Mouse (Mus musculus): ENCODE data around the gene Gm20547. TPM values are rescaled to one million over a fixed set of nuclear protein-coding genes. Genes with fewer than 3 reads are reported as not detected.
"Not testable (repeated sequence)": the region's sequence is repeated elsewhere in the genome, so short reads cannot be mapped to it uniquely, and the experiment has no call there.

Gm20547 gene
- polyA plus RNA-seq, 1 experiment: not detected

- Histone ChIP-seq H3K4me1 (ENCODE audit: control insufficient read depth, insufficient read depth, low read length) (peaks cover 13% of the 10 kb centered on the region), H3K4me3 (ENCODE audit: control insufficient read depth, low read depth, low read length) (no peak overlapping the region), H3K36me3 (ENCODE audit: control insufficient read depth, insufficient read depth, low read length) (no peaks in the 10 kb centered on the region), H3K27me3 (ENCODE audit: control insufficient read depth, insufficient read depth, low read length) (no peaks in the 10 kb centered on the region), H3K27ac (ENCODE audit: control insufficient read depth, insufficient read depth, low read depth, low read length) (no peak overlapping the region)
- TF ChIP-seq CTCF (IDR thresholded peaks at IDR 0.05; ENCODE audit: control insufficient read depth, insufficient read depth, insufficient replicate concordance, low read depth, low read length) (no peak), POLR2A (IDR thresholded peaks at IDR 0.05; ENCODE audit: control insufficient read depth, low read depth, low read length) (no peak)
Measured at GRCm38 (mm10) chr17:34916316-34916715, 34.5 kb upstream of the Gm20547 start.

GRCm38 (mm10) chr17:34915410-34915831, 33.6 kb upstream of the Gm20547 start:
- no peak overlapping the region for H3K4me3 ChIP-seq (ENCODE audit: control insufficient read depth, low read depth, low read length)
- no peaks in the 10 kb centered on the region; the same call in 1 of the 2 replicates for H3K36me3 ChIP-seq (ENCODE audit: control insufficient read depth, insufficient read depth, low read length)
- H3K4me1 ChIP-seq (ENCODE audit: control insufficient read depth, insufficient read depth, low read length): peaks cover 13% of the 10 kb centered on the region
- no peak overlapping the region for H3K27ac ChIP-seq (ENCODE audit: control insufficient read depth, insufficient read depth, low read depth, low read length)
- H3K27me3 ChIP-seq (ENCODE audit: control insufficient read depth, insufficient read depth, low read length): no peaks in the 10 kb centered on the region
- TF ChIP-seq CTCF (IDR thresholded peaks at IDR 0.05; ENCODE audit: control insufficient read depth, insufficient read depth, insufficient replicate concordance, low read depth, low read length) (no peak), POLR2A (IDR thresholded peaks at IDR 0.05; ENCODE audit: control insufficient read depth, low read depth, low read length) (no peak)

- H3K4me3 ChIP-seq (ENCODE audit: control insufficient read depth, low read depth, low read length): no peak within 1 kb of the TSS
- TF ChIP-seq POLR2A (IDR thresholded peaks at IDR 0.05; ENCODE audit: control insufficient read depth, low read depth, low read length): no peak
- H3K27ac ChIP-seq (ENCODE audit: control insufficient read depth, insufficient read depth, low read depth, low read length): no peak within 1 kb of the TSS
- no peaks in the 10 kb centered on the region for H3K27me3 ChIP-seq (ENCODE audit: control insufficient read depth, insufficient read depth, low read length)
- H3K4me1 ChIP-seq (ENCODE audit: control insufficient read depth, insufficient read depth, low read length): peaks cover 13% of the 10 kb centered on the region
- no peaks in the 10 kb centered on the region; the same call in 1 of the 2 replicates for H3K36me3 ChIP-seq (ENCODE audit: control insufficient read depth, insufficient read depth, low read length)
Measured at GRCm38 (mm10) chr17:34913930-34914665, 32.3 kb upstream of the Gm20547 start, which contains the start of gene Slc44a4. Gene Slc44a4 (plus strand): TSS chr17:34914466.

- peaks cover 13% of the 10 kb centered on the region for H3K4me1 ChIP-seq (ENCODE audit: control insufficient read depth, insufficient read depth, low read length)
- H3K4me3 ChIP-seq (ENCODE audit: control insufficient read depth, low read depth, low read length): no peak overlapping the region
- TF ChIP-seq POLR2A (IDR thresholded peaks at IDR 0.05; ENCODE audit: control insufficient read depth, low read depth, low read length) (no peak), CTCF (IDR thresholded peaks at IDR 0.05; ENCODE audit: control insufficient read depth, insufficient read depth, insufficient replicate concordance, low read depth, low read length) (peak; percentile 92)
- no peak overlapping the region for H3K27ac ChIP-seq (ENCODE audit: control insufficient read depth, insufficient read depth, low read depth, low read length)
- no peaks in the 10 kb centered on the region for H3K27me3 ChIP-seq (ENCODE audit: control insufficient read depth, insufficient read depth, low read length)
- H3K36me3 ChIP-seq (ENCODE audit: control insufficient read depth, insufficient read depth, low read length): no peaks in the 10 kb centered on the region; the same call in 1 of the 2 replicates
Measured at GRCm38 (mm10) chr17:34911945-34912351, 30.1 kb upstream of the Gm20547 start.

- Histone ChIP-seq H3K27ac (ENCODE audit: control insufficient read depth, insufficient read depth, low read depth, low read length) (no peak overlapping the region), H3K4me1 (ENCODE audit: control insufficient read depth, insufficient read depth, low read length) (peaks cover 13% of the 10 kb centered on the region), H3K4me3 (ENCODE audit: control insufficient read depth, low read depth, low read length) (no peak overlapping the region), H3K27me3 (ENCODE audit: control insufficient read depth, insufficient read depth, low read length) (no peaks in the 10 kb centered on the region), H3K36me3 (ENCODE audit: control insufficient read depth, insufficient read depth, low read length) (no peaks in the 10 kb centered on the region; the same call in 1 of the 2 replicates)
- no peak for TF ChIP-seq CTCF (IDR thresholded peaks at IDR 0.05; ENCODE audit: control insufficient read depth, insufficient read depth, insufficient replicate concordance, low read depth, low read length)
- no peak for TF ChIP-seq POLR2A (IDR thresholded peaks at IDR 0.05; ENCODE audit: control insufficient read depth, low read depth, low read length)
Measured at GRCm38 (mm10) chr17:34910982-34911381, 29.1 kb upstream of the Gm20547 start.

- H3K4me1 ChIP-seq (ENCODE audit: control insufficient read depth, insufficient read depth, low read length): peaks cover 2% of the 10 kb centered on the region
- no peaks in the 10 kb centered on the region for H3K27me3 ChIP-seq (ENCODE audit: control insufficient read depth, insufficient read depth, low read length)
- H3K36me3 ChIP-seq (ENCODE audit: control insufficient read depth, insufficient read depth, low read length): peaks cover 3% of the 10 kb centered on the region; the same call in 1 of the 2 replicates
- no peak overlapping the region for H3K27ac ChIP-seq (ENCODE audit: control insufficient read depth, insufficient read depth, low read depth, low read length)
- H3K4me3 ChIP-seq (ENCODE audit: control insufficient read depth, low read depth, low read length): no peak overlapping the region
- TF ChIP-seq POLR2A (IDR thresholded peaks at IDR 0.05; ENCODE audit: control insufficient read depth, low read depth, low read length) (no peak), CTCF (IDR thresholded peaks at IDR 0.05; ENCODE audit: control insufficient read depth, insufficient read depth, insufficient replicate concordance, low read depth, low read length) (no peak)
Measured at GRCm38 (mm10) chr17:34902895-34903294, 21.1 kb upstream of the Gm20547 start.

GRCm38 (mm10) chr17:34901948-34902347, 20.1 kb upstream of the Gm20547 start:
- not testable (repeated sequence) for H3K27ac ChIP-seq (ENCODE audit: control insufficient read depth, insufficient read depth, low read depth, low read length); H3K36me3 ChIP-seq (ENCODE audit: control insufficient read depth, insufficient read depth, low read length); H3K4me3 ChIP-seq (ENCODE audit: control insufficient read depth, low read depth, low read length); H3K4me1 ChIP-seq (ENCODE audit: control insufficient read depth, insufficient read depth, low read length); H3K27me3 ChIP-seq (ENCODE audit: control insufficient read depth, insufficient read depth, low read length)

- H3K4me3 ChIP-seq (ENCODE audit: control insufficient read depth, low read depth, low read length); H3K36me3 ChIP-seq (ENCODE audit: control insufficient read depth, insufficient read depth, low read length); H3K4me1 ChIP-seq (ENCODE audit: control insufficient read depth, insufficient read depth, low read length); H3K27me3 ChIP-seq (ENCODE audit: control insufficient read depth, insufficient read depth, low read length); H3K27ac ChIP-seq (ENCODE audit: control insufficient read depth, insufficient read depth, low read depth, low read length): not testable (repeated sequence)
Measured at GRCm38 (mm10) chr17:34900826-34901225, 19.0 kb upstream of the Gm20547 start.

All from testis, adult 2 months (tissue).